Mouse (Mus musculus) layer of hippocampus, postnatal 36 days (tissue): ENCODE results near the gene Ifitm2. TPM values are rescaled to one million over a fixed set of nuclear protein-coding genes. Genes with fewer than 3 reads are reported as not detected.

ENCODE experiments used
- total RNA-seq, 2 experiments: library from RNA; stranded (reverse); gene quantifications; 2 replicates each; pipeline ENCODE4 v1.2.3; 2021

The Ifitm2 gene
- total RNA-seq, 2 experiments from 2014 or later = 8.4 to 14.1 TPM

Other genes with a start within 250 kb of the Ifitm2 start
- not detected for gene Cyp2e1, start 192.2 kb downstream of the Ifitm2 start, total RNA-seq
- under 1 TPM in 1 of 2 experiments, not detected in 1; 0.40 TPM for gene Syce1, start 168.1 kb downstream of the Ifitm2 start, total RNA-seq
- 10 to 100 TPM; 12.3 to 13.3 TPM for gene Zfp941, start 133.8 kb downstream of the Ifitm2 start, total RNA-seq
- 1 to 10 TPM; 1.8 to 2.9 TPM for gene Urah, start 121.0 kb downstream of the Ifitm2 start, total RNA-seq
- gene Scgb1c1, start 110.4 kb downstream of the Ifitm2 start, total RNA-seq = not detected
- gene Odf3, start 108.2 kb downstream of the Ifitm2 start, total RNA-seq = not detected
- gene Gm45785, start 99.7 kb downstream of the Ifitm2 start, total RNA-seq = not detected
- 10 to 100 TPM; 76.8 to 83.7 TPM for gene Ric8a, start 99.0 kb downstream of the Ifitm2 start, total RNA-seq
- gene Bet1l, start 98.4 kb downstream of the Ifitm2 start, total RNA-seq = 10 to 100 TPM; 27.2 to 28.1 TPM
- gene Psmd13, start 74.0 kb downstream of the Ifitm2 start, total RNA-seq = 100 to 1,000 TPM; 113 to 119 TPM
- 10 to 100 TPM; 64.6 to 71.8 TPM for gene Sirt3, start 73.7 kb downstream of the Ifitm2 start, total RNA-seq
- 1 to 10 TPM; 1.2 to 1.3 TPM for gene Cox8b, start 55.5 kb downstream of the Ifitm2 start, total RNA-seq
- gene Nlrp6, start 35.1 kb downstream of the Ifitm2 start, total RNA-seq = under 1 TPM; 0.30 to 0.35 TPM
- 1 to 10 TPM; 3.9 to 4.0 TPM for gene Pgghg, start 14.6 kb downstream of the Ifitm2 start, total RNA-seq
- not detected for gene Ifitm5, start 5.7 kb downstream of the Ifitm2 start, total RNA-seq
- gene Gm45717, start 50 bp downstream of the Ifitm2 start, total RNA-seq = not detected
- 1 to 10 TPM; 1.6 to 3.8 TPM for gene Ifitm1, start 11.2 kb upstream of the Ifitm2 start, total RNA-seq
- 10 to 100 TPM; 11.1 to 11.4 TPM for gene Ifitm3, start 54.8 kb upstream of the Ifitm2 start, total RNA-seq
- gene Ifitm6, start 61.9 kb upstream of the Ifitm2 start, total RNA-seq = under 1 TPM in 1 of 2 experiments, not detected in 1; 0.63 TPM
- gene Gm17387, start 73.1 kb upstream of the Ifitm2 start, total RNA-seq = not detected
- gene B4galnt4, start 105.1 kb upstream of the Ifitm2 start, total RNA-seq = 10 to 100 TPM; 92.2 to 92.3 TPM
- gene Pkp3, start 122.2 kb upstream of the Ifitm2 start, total RNA-seq = not detected
- gene Sigirr, start 144.6 kb upstream of the Ifitm2 start, total RNA-seq = 1 to 10 TPM; 1.7 to 2.4 TPM
- not detected for gene Ano9, start 161.8 kb upstream of the Ifitm2 start, total RNA-seq
- 10 to 100 TPM; 48.5 to 64.9 TPM for gene Ptdss2, start 166.4 kb upstream of the Ifitm2 start, total RNA-seq
- gene Rnh1, start 216.9 kb upstream of the Ifitm2 start, total RNA-seq = 10 to 100 TPM; 36.1 to 40.2 TPM
- gene Hras, start 238.0 kb upstream of the Ifitm2 start, total RNA-seq = 100 to 1,000 TPM; 209 to 213 TPM
- 1 to 10 TPM; 4.5 to 5.9 TPM for gene Lrrc56, start 238.2 kb upstream of the Ifitm2 start, total RNA-seq